Mouse (Mus musculus) CH12.LX (cell line): ENCODE results near the gene A830018L16Rik. TPM values are rescaled to one million over a fixed set of nuclear protein-coding genes. Genes with fewer than 3 reads are reported as not detected.

Experiments
- DNase-seq: peaks from one replicate; pipeline ENCODE4 v3.0.0-alpha.2; 2013; ENCODE audit errors: extremely low read depth
- H3K27ac ChIP-seq: 2 replicates; pipeline ENCODE4 v1.5.1; 2012; ENCODE audit warnings: low read depth, mild to moderate bottlenecking, control low read depth, moderate library complexity; ENCODE audit not compliant: insufficient read depth
- H3K27me3 ChIP-seq: replicated peaks from 2 replicates; pipeline ENCODE3; 2012; ENCODE audit warnings: inconsistent platforms
- H3K36me3 ChIP-seq, 2 experiments: replicated peaks in 1 of 2; 2 replicates each; pipeline versions ENCODE3 to v1.6.1; 2012; ENCODE audit warnings: inconsistent platforms in 1 of 2, low read length in 1 of 2, mild to moderate bottlenecking in 1 of 2, mixed read lengths in 1 of 2, moderate library complexity in 1 of 2; ENCODE audit not compliant: control insufficient read depth in 1 of 2, insufficient read depth in 1 of 2
- H3K4me1 ChIP-seq, 2 experiments: 2 replicates each; pipeline ENCODE4 v1.6.1; 2012; ENCODE audit warnings: inconsistent platforms in 1 of 2, moderate library complexity in 1 of 2; ENCODE audit not compliant: insufficient read depth in 2 of 2, control insufficient read depth in 1 of 2
- H3K4me2 ChIP-seq: 2 replicates; pipeline ENCODE4 v1.6.1; 2012; ENCODE audit warnings: low read depth, mild to moderate bottlenecking, control low read depth; ENCODE audit not compliant: poor library complexity, insufficient read depth, severe bottlenecking
- H3K4me3 ChIP-seq, 3 experiments: fragments of 150-350 bp in 1 of 3; sonication (generic) in 1 of 3; replicated peaks in 1 of 3; 2 replicates each; pipeline versions ENCODE3 to v1.5.1; 2011 to 2012; ENCODE audit warnings: low read depth in 2 of 3, low read length in 2 of 3, mild to moderate bottlenecking in 2 of 3, moderate library complexity in 2 of 3, control low read depth in 1 of 3, improper control_type of control experiment in 1 of 3, inconsistent platforms in 1 of 3, mixed read lengths in 1 of 3; ENCODE audit not compliant: poor library complexity in 1 of 3
- H3K79me2 ChIP-seq: replicated peaks from 2 replicates; pipeline ENCODE4 v1.6.1; 2012; ENCODE audit warnings: mild to moderate bottlenecking, moderate library complexity; ENCODE audit not compliant: control insufficient read depth, poor library complexity, insufficient read depth, severe bottlenecking; ENCODE audit errors: extremely low read depth
- H3K9ac ChIP-seq: 2 replicates; pipeline ENCODE4 v1.6.1; 2012; ENCODE audit warnings: low read depth, mild to moderate bottlenecking, control low read depth, moderate library complexity; ENCODE audit not compliant: insufficient read depth
- H3K9me3 ChIP-seq: replicated peaks from 2 replicates; pipeline ENCODE3; 2012; ENCODE audit warnings: low read length, inconsistent platforms, mixed read lengths
- BHLHE40 ChIP-seq: IDR thresholded peaks from 2 replicates; pipeline ENCODE4 v1.6.1; 2011; ENCODE audit warnings: mild to moderate bottlenecking, low read depth, low read length, improper control_type of control experiment
- CHD1 ChIP-seq: IDR thresholded peaks from 2 replicates; pipeline ENCODE4 v1.6.1; 2012; ENCODE audit warnings: low read depth, low read length, improper control_type of control experiment, inconsistent platforms
- CTCF ChIP-seq, 2 experiments: IDR thresholded peaks in 1 of 2; conservative IDR thresholded peaks in 1 of 2; 2 replicates each; pipeline ENCODE4 v1.5.1; 2011 to 2012; ENCODE audit warnings: low read depth in 2 of 2, low read length in 2 of 2, improper control_type of control experiment in 1 of 2, inconsistent platforms in 1 of 2, mild to moderate bottlenecking in 1 of 2, moderate library complexity in 1 of 2
- E2F4 ChIP-seq: IDR thresholded peaks from 2 replicates; pipeline ENCODE4 v1.6.1; 2011; ENCODE audit warnings: low read depth, low read length, improper control_type of control experiment; ENCODE audit not compliant: insufficient replicate concordance
- ELF1 ChIP-seq: IDR thresholded peaks from 2 replicates; pipeline ENCODE4 v1.6.1; 2014; ENCODE audit warnings: low read depth, mild to moderate bottlenecking, inconsistent platforms, low read length, improper control_type of control experiment
- EP300 ChIP-seq: IDR thresholded peaks from 2 replicates; pipeline ENCODE4 v1.6.1; 2011; ENCODE audit warnings: low read length, improper control_type of control experiment
- ETS1 ChIP-seq: conservative IDR thresholded peaks from 2 replicates; pipeline ENCODE4 v1.6.1; 2012; ENCODE audit warnings: low read depth, mild to moderate bottlenecking, inconsistent platforms, low read length, improper control_type of control experiment, moderate library complexity
- JUN ChIP-seq: IDR thresholded peaks from 2 replicates; pipeline ENCODE4 v1.6.1; 2011; ENCODE audit warnings: low read depth, mild to moderate bottlenecking, low read length, improper control_type of control experiment, moderate library complexity; ENCODE audit not compliant: insufficient read depth
- JUND ChIP-seq: conservative IDR thresholded peaks from 2 replicates; pipeline ENCODE4 v1.6.1; 2011; ENCODE audit warnings: low read depth, low read length, improper control_type of control experiment
- KAT2A ChIP-seq: IDR thresholded peaks from 2 replicates; pipeline ENCODE4 v1.6.1; 2012; ENCODE audit warnings: low read length, improper control_type of control experiment, inconsistent platforms; ENCODE audit not compliant: insufficient replicate concordance
- MAFK ChIP-seq: IDR thresholded peaks from 2 replicates; pipeline ENCODE4 v1.6.1; 2011; ENCODE audit warnings: low read length, improper control_type of control experiment; ENCODE audit not compliant: insufficient replicate concordance
- MAZ ChIP-seq: IDR thresholded peaks from 2 replicates; pipeline ENCODE4 v1.6.1; 2012; ENCODE audit warnings: low read depth, mild to moderate bottlenecking, inconsistent platforms, low read length, improper control_type of control experiment, moderate library complexity
- MYC ChIP-seq: IDR thresholded peaks from 2 replicates; pipeline ENCODE4 v1.6.1; 2011; ENCODE audit warnings: low read depth, mild to moderate bottlenecking, improper control_type of control experiment, low read length
- NELFE ChIP-seq: IDR thresholded peaks from 2 replicates; pipeline ENCODE4 v1.6.1; 2011; ENCODE audit warnings: low read depth, low read length, improper control_type of control experiment
- NRF1 ChIP-seq: IDR thresholded peaks from 2 replicates; pipeline ENCODE4 v1.6.1; 2014; ENCODE audit warnings: low read depth, mild to moderate bottlenecking, inconsistent platforms, low read length, improper control_type of control experiment, moderate library complexity
- PAX5 ChIP-seq: IDR thresholded peaks from 2 replicates; pipeline ENCODE4 v1.6.1; 2012; ENCODE audit warnings: low read length, inconsistent platforms, mixed read lengths
- POLR2A ChIP-seq: IDR thresholded peaks from 2 replicates; pipeline ENCODE4 v1.6.1; 2011; ENCODE audit warnings: low read depth, mild to moderate bottlenecking, improper control_type of control experiment, low read length
- POLR2AphosphoS2 ChIP-seq: IDR thresholded peaks from 2 replicates; pipeline ENCODE4 v1.6.1; 2011; ENCODE audit warnings: low read depth, low read length, improper control_type of control experiment
- RAD21 ChIP-seq: IDR thresholded peaks from 2 replicates; pipeline ENCODE4 v1.6.1; 2011; ENCODE audit warnings: low read depth, mild to moderate bottlenecking, low read length, improper control_type of control experiment, moderate library complexity
- SIN3A ChIP-seq: IDR thresholded peaks from 2 replicates; pipeline ENCODE4 v1.6.1; 2012; ENCODE audit warnings: low read length, improper control_type of control experiment, inconsistent platforms
- TBP ChIP-seq: conservative IDR thresholded peaks from 2 replicates; pipeline ENCODE4 v1.6.1; 2011; ENCODE audit warnings: low read depth, low read length, improper control_type of control experiment
- USF1 ChIP-seq: IDR thresholded peaks from 2 replicates; pipeline ENCODE4 v1.6.1; 2014; ENCODE audit warnings: low read depth, mild to moderate bottlenecking, inconsistent platforms, low read length, improper control_type of control experiment
- USF2 ChIP-seq: conservative IDR thresholded peaks from 2 replicates; pipeline ENCODE4 v1.6.1; 2011; ENCODE audit warnings: low read depth, low read length, improper control_type of control experiment
- ZC3H11A ChIP-seq: IDR thresholded peaks from 2 replicates; pipeline ENCODE4 v1.6.1; 2012; ENCODE audit warnings: low read depth, mild to moderate bottlenecking, inconsistent platforms, low read length, improper control_type of control experiment
- ZKSCAN1 ChIP-seq: IDR thresholded peaks from 2 replicates; pipeline ENCODE4 v1.6.1; 2012; ENCODE audit warnings: low read depth, inconsistent platforms, low read length, improper control_type of control experiment, borderline replicate concordance
- ZNF384 ChIP-seq: IDR thresholded peaks from 2 replicates; pipeline ENCODE4 v1.6.1; 2012; ENCODE audit warnings: low read depth, low read length, improper control_type of control experiment, inconsistent platforms
- dilution Hi-C: fragments of 300-500 bp; cut with MboI; formaldehyde crosslinking; loops from 2 replicates; pipeline ENCODE4 v1.14.3; 2020; ENCODE audit warnings: low sequenced_read_pairs; ENCODE audit not compliant: extremely low pct_unique_long_range_greater_than_20kb, extremely low pct_ligation_motif_present
- in situ Hi-C: fragments of 300-500 bp; cut with MboI; formaldehyde crosslinking; loops from 3 replicates; pipeline ENCODE4 v1.14.3; 2019; ENCODE audit warnings: low sequenced_read_pairs, low pct_ligation_motif_present, low pct_unique_long_range_greater_than_20kb, mixed read lengths
- polyA plus RNA-seq: library from polyadenylated mRNA; unstranded; fragments of >175 nt; gene quantifications from 2 replicates; pipeline ENCODE4 v1.2.1, GENCODE M21; 2012; ENCODE audit warnings: low read depth; ENCODE audit not compliant: insufficient read length
- total RNA-seq, 2 experiments: library from RNA; depleted of rRNA; stranded (reverse); fragments of 300-350 nt in 1 of 2; fragments of >200 nt in 1 of 2; gene quantifications; 2 replicates each; pipeline ENCODE4 v1.2.3; 2012 to 2014

The A830018L16Rik gene
- total and polyA plus RNA-seq, 3 experiments = not detected

DNA sequence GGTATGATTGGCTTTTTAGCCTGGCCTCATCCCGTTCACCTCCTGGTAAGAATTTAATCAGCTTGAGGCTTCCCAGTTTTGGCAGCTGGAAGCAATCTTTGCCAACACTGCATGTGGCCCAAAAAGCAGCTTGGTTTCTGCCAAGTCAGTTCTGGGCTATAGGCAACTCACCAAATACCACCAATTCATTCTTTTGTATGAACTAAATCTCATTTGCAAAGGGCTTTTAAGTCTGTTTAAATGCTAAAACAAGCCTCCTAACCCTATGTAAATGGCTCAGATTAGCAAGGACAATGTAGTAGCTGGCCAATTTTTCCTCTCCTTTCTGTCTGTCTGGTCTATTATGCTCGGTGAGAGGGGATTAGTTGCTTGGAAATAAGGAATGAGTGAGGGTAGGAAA lies 334.5 kb downstream of the A830018L16Rik start:
- Histone ChIP-seq H3K4me3 (no peak overlapping the region), H3K9ac (no peak overlapping the region), H3K36me3 (no peaks in the 10 kb centered on the region), H3K4me1 (no peaks in the 10 kb centered on the region), H3K27ac (no peak overlapping the region), H3K4me2 (no peak overlapping the region), H3K9me3 (peaks cover 2% of the 10 kb centered on the region), H3K27me3 (no peaks in the 10 kb centered on the region), H3K79me2 (no peaks in the 10 kb centered on the region)
- TF ChIP-seq ELF1 (no peak), POLR2AphosphoS2 (no peak), E2F4 (no peak), NRF1 (no peak), USF2 (no peak), BHLHE40 (no peak), CTCF (conservative IDR thresholded peaks at IDR 0.05 in 1 of 2, IDR thresholded peaks at IDR 0.05 in 1 of 2; ENCODE audit: low read depth in 2 of 2, low read length in 2 of 2) (no peak), ZNF384 (no peak), SIN3A (no peak), RAD21 (no peak), JUN (no peak), PAX5 (no peak), ZC3H11A (no peak), JUND (no peak), CHD1 (no peak), TBP (no peak), MAFK (no peak), KAT2A (no peak), POLR2A (no peak), MYC (no peak)
- DNase-seq = no peak
- dilution Hi-C loops (no loop called here), in situ Hi-C loops (no loop called here)

DNA sequence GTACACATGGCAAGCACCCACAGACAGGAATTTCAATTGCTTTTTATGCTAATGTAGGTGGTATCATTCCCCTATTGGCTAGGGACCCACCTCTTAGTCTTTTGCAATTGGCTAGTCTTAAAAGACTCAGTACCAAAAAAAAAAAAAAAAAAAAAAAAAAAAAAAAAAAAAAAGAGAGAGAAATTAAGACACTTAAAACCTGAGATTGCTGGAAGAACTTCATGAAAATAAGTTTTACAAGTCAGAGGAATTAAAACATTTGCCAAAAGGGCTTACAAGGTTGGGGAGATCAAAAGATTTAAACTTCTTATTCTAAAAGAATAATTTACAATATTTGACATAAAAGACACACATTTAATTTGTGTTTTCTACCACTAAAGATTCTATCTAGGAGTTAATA lies 336.2 kb downstream of the A830018L16Rik start:
- Histone ChIP-seq H3K36me3 (no peaks in the 10 kb centered on the region), H3K4me1 (no peaks in the 10 kb centered on the region), H3K9me3 (peaks cover 2% of the 10 kb centered on the region), H3K4me2 (no peak overlapping the region), H3K27me3 (no peaks in the 10 kb centered on the region), H3K27ac (no peak overlapping the region), H3K9ac (no peak overlapping the region), H3K79me2 (no peaks in the 10 kb centered on the region), H3K4me3 (no peak overlapping the region)
- dilution Hi-C loops = no loop called here
- TF ChIP-seq NELFE = no peak
- no peak for TF ChIP-seq USF1
- no peak for TF ChIP-seq JUND
- TF ChIP-seq ETS1 = no peak
- TF ChIP-seq ZKSCAN1 = no peak
- TF ChIP-seq E2F4 = no peak
- TF ChIP-seq MYC = no peak
- TF ChIP-seq JUN = no peak
- no peak for TF ChIP-seq SIN3A
- TF ChIP-seq PAX5 = no peak
- TF ChIP-seq EP300 = no peak
- no peak for TF ChIP-seq ZNF384
- TF ChIP-seq MAZ = no peak
- TF ChIP-seq KAT2A = no peak
- no peak for TF ChIP-seq CTCF (conservative IDR thresholded peaks at IDR 0.05 in 1 of 2, IDR thresholded peaks at IDR 0.05 in 1 of 2; ENCODE audit: low read depth in 2 of 2, low read length in 2 of 2)
- DNase-seq = no peak
- in situ Hi-C loops = no loop called here
